Mouse (Mus musculus): ENCODE results near the gene Smarcd2. TPM values are rescaled to one million over a fixed set of nuclear protein-coding genes. Genes with fewer than 3 reads are reported as not detected.

Smarcd2 gene
- total and polyA plus RNA-seq, 3 experiments: 94.3 to 116 (median 110) TPM

DNA sequence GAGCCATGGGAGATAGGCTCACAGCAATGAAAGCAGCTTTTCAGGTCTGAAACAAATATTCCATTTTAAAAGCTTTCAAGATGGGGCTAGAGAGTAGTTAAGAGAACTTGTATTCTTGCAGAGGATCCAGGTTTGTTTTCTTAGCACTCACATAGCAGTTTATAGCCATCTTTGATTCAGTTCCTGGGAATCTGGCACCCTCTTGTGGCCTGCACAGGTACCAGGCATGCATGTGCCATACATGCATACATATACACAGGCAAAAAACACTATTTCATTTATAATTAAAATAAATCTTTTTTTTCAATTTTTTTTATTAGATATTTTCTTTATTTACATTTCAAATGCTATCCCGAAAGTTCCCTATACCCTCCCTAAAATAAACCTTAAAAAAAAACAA lies 25.9 kb downstream of the Smarcd2 start:
- dilution Hi-C loops (cut with MboI; ENCODE audit: extremely low pct_ligation_motif_present, extremely low pct_unique_long_range_greater_than_20kb, low sequenced_read_pairs) (no loop called here), in situ Hi-C loops (cut with MboI; ENCODE audit: low pct_ligation_motif_present, low pct_unique_long_range_greater_than_20kb, low sequenced_read_pairs) (no loop called here)
- Histone ChIP-seq H3K4me3 (replicated peaks in 1 of 3; ENCODE audit: low read depth in 2 of 3, low read length in 2 of 3, poor library complexity in 1 of 3) (no peak overlapping the region), H3K36me3 (replicated peaks in 1 of 2; ENCODE audit: control insufficient read depth in 1 of 2, insufficient read depth in 1 of 2, low read length in 1 of 2) (peaks cover 89 to 98% of the 10 kb centered on the region in 2 experiments), H3K27ac (ENCODE audit: insufficient read depth, low read depth) (no peak overlapping the region), H3K4me2 (ENCODE audit: insufficient read depth, low read depth, poor library complexity, severe bottlenecking) (no peak overlapping the region), H3K79me2 (replicated peaks; ENCODE audit: control insufficient read depth, extremely low read depth, insufficient read depth, poor library complexity, severe bottlenecking) (peaks cover 5% of the 10 kb centered on the region; the same call in 1 of the 2 replicates), H3K9me3 (replicated peaks; ENCODE audit: low read length) (peaks cover 5% of the 10 kb centered on the region), H3K27me3 (replicated peaks) (no peaks in the 10 kb centered on the region), H3K9ac (ENCODE audit: insufficient read depth, low read depth) (no peak overlapping the region), H3K4me1 (ENCODE audit: control insufficient read depth in 1 of 2, insufficient read depth in 2 of 2) (peaks cover 0 to 9% of the 10 kb centered on the region in 2 experiments; a peak in 1 of 4 replicates)
- TF ChIP-seq PAX5 (IDR thresholded peaks at IDR 0.05; ENCODE audit: low read length): no peak
- no peak for TF ChIP-seq CHD2 (IDR thresholded peaks at IDR 0.05; ENCODE audit: low read length)
- TF ChIP-seq SIN3A (IDR thresholded peaks at IDR 0.05; ENCODE audit: low read length): no peak
- TF ChIP-seq ELF1 (IDR thresholded peaks at IDR 0.05; ENCODE audit: low read depth, low read length): no peak
- no peak for TF ChIP-seq JUN (IDR thresholded peaks at IDR 0.05; ENCODE audit: insufficient read depth, low read depth, low read length)
- TF ChIP-seq RAD21 (IDR thresholded peaks at IDR 0.05; ENCODE audit: low read depth, low read length): peak; percentile 54
- TF ChIP-seq POLR2AphosphoS2 (IDR thresholded peaks at IDR 0.05; ENCODE audit: low read depth, low read length): no peak
- TF ChIP-seq MXI1 (IDR thresholded peaks at IDR 0.05; ENCODE audit: low read depth, low read length): no peak
- no peak for TF ChIP-seq NRF1 (IDR thresholded peaks at IDR 0.05; ENCODE audit: low read depth, low read length)
- TF ChIP-seq USF2 (conservative IDR thresholded peaks at IDR 0.05; ENCODE audit: low read depth, low read length): no peak
- TF ChIP-seq CTCF (conservative IDR thresholded peaks at IDR 0.05 in 1 of 2, IDR thresholded peaks at IDR 0.05 in 1 of 2; ENCODE audit: low read depth in 2 of 2, low read length in 2 of 2): peak; percentile 26 to 72; a peak in 3 of 4 replicates
- peak; percentile 38; the same call in 1 of the 2 replicates for TF ChIP-seq MAX (IDR thresholded peaks at IDR 0.05; ENCODE audit: low read length)
- TF ChIP-seq MYC (IDR thresholded peaks at IDR 0.05; ENCODE audit: low read depth, low read length): peak; percentile 62; the same call in 1 of the 2 replicates
- no peak for TF ChIP-seq E2F4 (IDR thresholded peaks at IDR 0.05; ENCODE audit: insufficient replicate concordance, low read depth, low read length)
- TF ChIP-seq TBP (conservative IDR thresholded peaks at IDR 0.05; ENCODE audit: low read depth, low read length): no peak
- no peak for TF ChIP-seq BHLHE40 (IDR thresholded peaks at IDR 0.05; ENCODE audit: low read depth, low read length)
- no peak for TF ChIP-seq ZNF384 (IDR thresholded peaks at IDR 0.05; ENCODE audit: low read depth, low read length)
- no peak for TF ChIP-seq USF1 (IDR thresholded peaks at IDR 0.05; ENCODE audit: low read depth, low read length)
- no peak for TF ChIP-seq JUND (conservative IDR thresholded peaks at IDR 0.05; ENCODE audit: low read depth, low read length)
- TF ChIP-seq SMC3 (IDR thresholded peaks at IDR 0.05; ENCODE audit: low read depth, low read length): peak; percentile 53
- TF ChIP-seq NELFE (IDR thresholded peaks at IDR 0.05; ENCODE audit: low read depth, low read length): no peak
- TF ChIP-seq RCOR1 (conservative IDR thresholded peaks at IDR 0.05; ENCODE audit: low read depth, low read length): no peak
- no peak for TF ChIP-seq IRF4 (IDR thresholded peaks at IDR 0.05; ENCODE audit: low read depth, low read length)
- TF ChIP-seq EP300 (IDR thresholded peaks at IDR 0.05; ENCODE audit: low read length): no peak
- no peak for TF ChIP-seq UBTF (IDR thresholded peaks at IDR 0.05; ENCODE audit: low read depth, low read length)
- no peak for TF ChIP-seq MAZ (IDR thresholded peaks at IDR 0.05; ENCODE audit: low read depth, low read length)
- no peak for TF ChIP-seq CHD1 (IDR thresholded peaks at IDR 0.05; ENCODE audit: low read depth, low read length)
- no peak for TF ChIP-seq ZMIZ1 (IDR thresholded peaks at IDR 0.05; ENCODE audit: low read depth, low read length)
- TF ChIP-seq HCFC1 (IDR thresholded peaks at IDR 0.05; ENCODE audit: low read depth, low read length): no peak
- TF ChIP-seq TCF12 (IDR thresholded peaks at IDR 0.05; ENCODE audit: low read depth, low read length): no peak
- TF ChIP-seq ZKSCAN1 (IDR thresholded peaks at IDR 0.05; ENCODE audit: borderline replicate concordance, low read depth, low read length): no peak
- no peak for TF ChIP-seq ETS1 (conservative IDR thresholded peaks at IDR 0.05; ENCODE audit: low read depth, low read length)
- no peak for TF ChIP-seq MEF2A (IDR thresholded peaks at IDR 0.05; ENCODE audit: borderline replicate concordance, low read depth, low read length)
- no peak for TF ChIP-seq GABPA (IDR thresholded peaks at IDR 0.05; ENCODE audit: insufficient replicate concordance, low read depth, low read length)
- TF ChIP-seq ZC3H11A (IDR thresholded peaks at IDR 0.05; ENCODE audit: low read depth, low read length): no peak
- TF ChIP-seq MAFK (IDR thresholded peaks at IDR 0.05; ENCODE audit: insufficient replicate concordance, low read length): no peak
- no peak for TF ChIP-seq KAT2A (IDR thresholded peaks at IDR 0.05; ENCODE audit: insufficient replicate concordance, low read length)
- TF ChIP-seq POLR2A (IDR thresholded peaks at IDR 0.05; ENCODE audit: low read depth, low read length): no peak
- peak; percentile 50 for DNase-seq (ENCODE audit: extremely low read depth)
